Mouse (Mus musculus): ENCODE measurements around the gene Chchd10.
"Not testable (repeated sequence)": the region's sequence is repeated elsewhere in the genome, so short reads cannot be mapped to it uniquely, and the experiment has no call there.

Gene Chchd10

DNA sequence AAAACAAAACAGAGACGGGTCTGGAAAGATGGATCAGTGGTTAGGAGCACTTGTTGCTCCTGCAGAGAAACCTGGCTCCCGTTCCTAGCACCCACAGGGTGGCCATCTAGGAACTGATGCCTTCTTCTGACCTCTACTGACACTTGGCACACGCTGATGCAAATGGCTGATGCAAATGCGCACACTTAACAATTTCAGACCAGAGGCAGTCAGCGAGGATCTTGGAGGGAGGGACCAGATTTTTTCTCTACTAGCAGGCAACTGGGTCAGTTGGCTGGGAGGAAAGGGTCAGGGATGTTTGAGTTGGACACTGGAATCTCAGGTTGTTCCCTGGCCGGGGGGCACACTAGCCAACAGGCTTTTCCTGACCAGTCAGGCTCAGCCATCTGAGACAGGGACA lies at the start of gene Chchd10:
Gene Chchd10, plus strand, starts transcription at position 240 of the 400 bp plus-strand sequence.
- DNase-seq: no peak

GRCm38 (mm10) chr10:75883232-75883552 lies 49.7 kb upstream of the Chchd10 start:
- DNase-seq: peak; percentile 87

GRCm38 (mm10) chr10:75884742-75885141 lies 48.2 kb upstream of the Chchd10 start:
- no peak for DNase-seq

GRCm38 (mm10) chr10:75887504-75887903 lies 45.4 kb upstream of the Chchd10 start:
- not testable (repeated sequence) for DNase-seq

- peak; percentile 66 to 68 for DNase-seq
Observed at GRCm38 (mm10) chr10:75889406-75890153, 43.4 kb upstream of the Chchd10 start.

DNA sequence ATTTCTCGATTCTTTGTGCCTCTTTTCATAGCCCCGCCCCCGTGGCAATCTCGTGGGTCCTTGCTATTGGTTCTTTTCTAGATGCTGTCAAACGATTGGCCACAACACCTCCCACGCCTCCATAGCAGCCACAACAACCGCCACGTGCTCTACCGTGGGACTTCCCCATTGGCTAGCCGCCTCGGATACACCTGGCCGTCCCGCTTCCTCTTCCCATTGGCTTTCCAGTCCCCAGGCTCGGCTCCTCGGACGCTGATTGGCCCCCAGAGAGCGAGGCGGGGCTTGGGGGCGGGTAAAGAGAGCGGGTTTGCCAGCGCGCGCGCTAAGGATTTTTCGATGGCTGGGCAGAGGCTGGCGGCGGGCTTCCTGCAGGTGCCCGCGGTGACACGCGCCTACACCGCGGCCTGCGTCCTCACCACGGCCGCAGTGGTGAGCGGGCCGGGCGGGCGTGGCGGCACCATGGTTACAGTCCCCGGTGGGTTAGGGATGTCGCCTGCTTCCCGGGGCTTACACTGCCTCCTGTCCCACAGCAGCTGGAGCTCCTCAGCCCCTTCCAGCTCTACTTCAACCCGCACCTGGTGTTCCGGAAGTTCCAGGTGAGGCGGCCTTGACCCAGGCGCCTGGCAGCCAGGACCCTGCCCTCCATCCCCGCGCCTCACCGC lies 39.7 kb upstream of the Chchd10 start, which contains the start of gene Derl3:
Gene Derl3, plus strand, starts transcription at position 325 of the 662 bp plus-strand sequence.
- DNase-seq: peak; percentile 97

- DNase-seq: no peak
Observed at GRCm38 (mm10) chr10:75894601-75895000, 38.3 kb upstream of the Chchd10 start.

- no peak for DNase-seq
Observed at GRCm38 (mm10) chr10:75895730-75896129, 37.2 kb upstream of the Chchd10 start.

DNA sequence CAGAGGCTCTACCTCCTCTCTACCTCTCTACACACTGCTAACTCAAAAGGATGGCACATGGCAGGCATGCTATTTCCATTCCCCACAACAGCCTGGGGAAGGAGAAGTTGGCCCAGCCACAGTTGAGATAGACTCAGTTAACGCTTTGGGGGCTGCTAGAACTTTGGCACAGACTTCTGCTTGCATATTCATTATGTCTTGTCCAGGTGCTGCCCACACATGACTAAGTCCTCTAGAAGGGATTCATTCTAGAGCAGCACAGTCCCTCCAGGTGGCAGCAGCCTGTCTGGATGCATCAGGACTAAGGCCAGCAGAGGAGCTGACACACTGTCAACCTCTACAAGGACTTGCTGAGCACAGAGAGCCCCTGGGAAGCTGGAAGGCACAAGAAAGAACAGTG lies 36.7 kb upstream of the Chchd10 start:
- no peak for DNase-seq

DNA sequence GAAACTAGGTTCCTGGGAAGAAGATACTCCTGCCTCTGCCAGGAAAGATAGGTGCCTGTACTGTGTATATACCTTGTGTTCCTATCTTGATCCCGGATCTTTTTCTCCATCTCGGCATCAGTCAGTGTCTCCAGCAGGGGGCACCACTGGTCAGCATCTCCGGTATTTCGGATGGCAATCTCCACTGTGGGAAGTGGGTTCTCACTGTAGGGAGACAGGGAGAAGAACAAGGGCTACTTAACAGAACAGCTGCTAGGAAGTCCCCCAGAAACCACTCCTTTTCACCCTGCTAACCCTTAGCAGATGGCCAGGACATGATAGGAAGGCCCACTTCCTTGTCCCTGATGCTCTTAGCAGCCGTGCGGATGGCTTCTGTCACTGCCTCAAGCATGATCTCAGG lies 35.6 kb upstream of the Chchd10 start:
- peak; percentile 86 to 93 for DNase-seq

- DNase-seq: no peak
Observed at GRCm38 (mm10) chr10:75898039-75898564, 34.8 kb upstream of the Chchd10 start.

GRCm38 (mm10) chr10:75898846-75899245 lies 34.1 kb upstream of the Chchd10 start:
- no peak for DNase-seq

- no peak for DNase-seq
Observed at GRCm38 (mm10) chr10:75904391-75904790, 28.5 kb upstream of the Chchd10 start.

DNA sequence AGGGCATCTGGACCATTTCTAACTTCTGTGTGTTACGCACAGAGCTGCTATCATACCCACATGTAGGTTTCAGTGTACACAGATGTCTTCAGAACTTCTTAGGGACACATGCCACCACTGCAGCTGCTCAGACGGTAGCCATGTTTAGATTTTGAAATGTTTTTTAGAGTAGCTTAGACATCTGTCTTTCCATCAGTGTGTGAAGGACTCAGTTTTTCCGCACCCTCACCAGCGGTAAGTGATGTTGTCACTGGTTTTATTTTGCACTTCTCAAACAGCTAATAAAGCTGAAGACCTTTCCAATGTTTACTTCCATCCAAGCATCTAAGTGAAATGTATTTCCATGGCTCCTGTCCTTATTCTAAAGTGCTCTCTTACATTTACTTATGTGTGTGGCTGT lies 26.0 kb upstream of the Chchd10 start:
- no peak for DNase-seq

DNA sequence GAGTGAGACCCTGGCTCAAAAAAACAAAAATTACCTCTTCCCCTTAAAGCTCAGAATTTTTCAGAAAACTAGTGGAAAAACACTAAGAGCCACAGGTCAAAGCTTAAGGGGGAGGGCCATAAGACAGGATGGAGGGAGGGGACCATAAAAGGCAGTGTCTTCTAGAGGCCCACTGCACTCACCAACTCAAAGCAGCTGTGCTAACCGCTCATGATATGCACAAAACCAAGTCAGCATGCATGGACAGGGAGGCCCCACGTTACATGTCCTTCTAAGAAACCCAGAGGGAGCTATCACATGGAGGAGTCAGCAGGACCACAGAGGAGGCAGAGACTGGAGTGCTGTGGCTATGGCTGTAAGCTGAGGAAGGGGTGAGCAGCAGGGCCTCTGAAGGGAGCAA lies 22.2 kb upstream of the Chchd10 start:
- DNase-seq: no peak

DNA sequence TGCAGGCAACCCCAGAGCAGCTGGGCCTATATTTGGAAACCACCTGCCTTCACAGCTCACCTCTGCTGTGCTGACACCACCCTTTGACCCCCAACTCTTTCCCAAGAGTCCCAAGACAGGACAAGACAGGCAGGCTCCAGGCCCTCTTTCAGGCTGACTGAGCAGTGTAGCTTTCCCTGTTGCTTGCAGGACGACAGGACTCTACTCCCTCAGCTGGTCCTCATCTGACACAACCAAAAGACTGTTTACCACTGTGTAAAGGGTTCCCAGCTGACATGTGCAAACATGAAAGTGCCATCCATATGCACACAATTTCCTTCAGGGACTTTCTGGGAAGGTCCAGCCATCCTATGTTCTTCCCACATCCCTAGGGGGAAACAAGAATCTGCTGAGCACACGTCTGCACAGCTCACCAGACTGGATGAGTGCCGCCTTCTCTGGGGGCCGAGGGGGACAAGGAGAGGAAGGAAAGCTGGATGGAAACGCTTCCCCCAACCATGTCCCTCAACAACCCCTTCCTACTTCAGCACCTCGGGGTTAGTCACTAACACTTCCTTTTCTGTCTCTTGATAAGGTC lies 19.8 kb upstream of the Chchd10 start:
- no peak for DNase-seq

GRCm38 (mm10) chr10:75915557-75915956 lies 17.4 kb upstream of the Chchd10 start:
- no peak for DNase-seq

DNA sequence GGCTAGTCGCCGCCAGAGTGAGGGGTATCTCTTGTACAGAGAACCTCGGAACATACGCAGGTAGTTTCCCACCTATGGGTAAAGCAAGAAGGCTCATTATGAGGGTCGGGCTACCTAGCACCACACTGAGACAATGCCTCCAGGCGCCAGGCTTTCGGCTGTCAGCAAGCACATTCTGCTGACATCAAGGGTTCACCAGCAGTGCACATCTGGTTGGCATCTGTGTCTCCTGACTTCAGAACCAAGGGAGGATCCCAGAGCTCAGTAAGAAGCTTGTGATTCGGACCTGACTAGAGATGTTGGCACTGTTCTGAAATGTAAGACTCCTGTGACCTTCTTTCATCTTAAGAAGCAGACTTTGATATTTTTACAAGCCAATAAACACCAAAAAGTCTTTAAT lies 16.1 kb upstream of the Chchd10 start:
- no peak for DNase-seq

DNA sequence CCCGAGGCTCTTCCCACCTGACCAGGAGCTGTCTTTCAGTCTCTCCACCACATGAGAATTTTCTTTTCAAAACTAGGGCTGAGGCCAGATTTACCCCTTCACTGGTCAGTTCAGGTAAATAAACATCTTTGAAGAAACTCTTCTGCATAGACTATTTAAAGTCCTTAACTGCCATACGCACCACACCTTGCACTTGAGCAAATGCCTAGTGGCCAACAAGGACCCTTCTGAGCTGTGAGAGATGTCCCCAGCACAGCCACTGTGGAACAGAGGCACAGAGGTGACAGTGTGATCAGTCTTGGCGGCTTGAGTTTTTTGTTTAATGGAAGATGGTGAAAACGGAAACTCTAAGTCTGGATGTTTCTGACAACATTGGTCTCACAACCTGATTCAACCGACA lies 13.9 kb upstream of the Chchd10 start:
- DNase-seq: no peak

- DNase-seq: peak; percentile 97 to 98
Observed at GRCm38 (mm10) chr10:75921026-75921725, 11.8 kb upstream of the Chchd10 start, which contains the start of gene Smarcb1. TSS of gene Smarcb1 (minus strand) at chr10:75921617.

- peak; percentile 67 to 74 for DNase-seq
Observed at GRCm38 (mm10) chr10:75921726-75922560, 11.0 kb upstream of the Chchd10 start.

- no peak for DNase-seq
Observed at GRCm38 (mm10) chr10:75924324-75924723, 8.6 kb upstream of the Chchd10 start.

All from cerebellum, postnatal 10 days (tissue).